In the genomic region with DNA sequence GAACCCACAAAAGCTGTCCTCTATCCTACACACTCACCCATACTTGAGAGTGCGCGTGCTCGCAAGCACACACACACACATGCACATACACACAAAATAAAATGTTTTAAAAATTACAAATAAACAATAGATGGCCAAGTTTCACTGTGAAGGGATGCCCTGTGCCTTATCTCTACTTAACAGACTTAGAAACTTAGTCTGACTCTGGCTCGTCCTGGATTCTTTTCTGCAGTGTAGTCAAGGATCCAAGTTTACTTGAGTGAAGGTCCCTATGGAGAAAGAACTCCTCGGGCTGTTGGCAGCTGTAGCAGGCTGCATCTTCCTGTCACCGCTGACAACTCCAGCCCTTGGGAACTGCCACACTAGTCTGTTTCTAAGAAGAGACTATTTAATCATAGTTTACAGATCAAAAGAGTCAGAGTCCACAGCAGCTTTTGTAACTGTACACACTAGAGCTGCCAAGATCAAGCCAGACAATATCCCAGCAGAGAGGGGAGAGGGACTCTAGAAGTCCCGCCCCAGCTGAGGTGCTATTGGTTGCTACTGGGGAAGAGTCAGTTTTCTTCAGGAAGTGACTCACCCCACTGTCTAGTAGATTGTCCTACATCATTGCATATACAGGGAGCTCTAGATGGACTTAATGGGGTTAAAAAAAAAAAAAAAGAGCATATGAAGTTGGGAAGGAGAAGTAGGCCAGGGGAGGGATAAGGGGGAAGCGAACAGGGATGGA, we compare ENCODE assay signal across 8 mouse cellular contexts. TPM values are rescaled to one million over a fixed set of nuclear protein-coding genes. Genes with fewer than 3 reads are reported as not detected.
DNase-seq lines count a peak whose midpoint lies in the region; ATAC-seq lines count a peak whose summit lies in the region.

No protein-coding gene starts in this region.

- no peak overlapping the region for H3K27ac ChIP-seq in heart, embryonic 12.5 days (ENCODE audit: poor library complexity, severe bottlenecking)
- no peak overlapping the region for H3K27ac ChIP-seq in forebrain, embryonic 15.5 days (replicated peaks)

- 73% methylated on average over 8 of the region's 8 CpGs for WGBS in heart, embryonic 12.5 days
- 83% methylated on average over 8 of the region's 8 CpGs for WGBS in forebrain, embryonic 15.5 days

- no peak overlapping the region for H3K4me3 ChIP-seq in heart, embryonic 12.5 days
- no peak overlapping the region for H3K4me3 ChIP-seq in forebrain, embryonic 15.5 days

- no peaks in the 10 kb centered on the region for H3K36me3 ChIP-seq in heart, embryonic 12.5 days
- no peaks in the 10 kb centered on the region for H3K36me3 ChIP-seq in splenic B cell, adult 2 months (ENCODE audit: control insufficient read depth, insufficient read depth, low read length, poor library complexity, severe bottlenecking)
- H3K36me3 ChIP-seq in forebrain, embryonic 15.5 days = no peaks in the 10 kb centered on the region

- H3K9me3 ChIP-seq in heart, embryonic 12.5 days (replicated peaks) = no peaks in the 10 kb centered on the region
- H3K9me3 ChIP-seq in forebrain, embryonic 15.5 days = no peaks in the 10 kb centered on the region

- no peaks in the 10 kb centered on the region for H3K27me3 ChIP-seq in heart, embryonic 12.5 days (replicated peaks)
- no peaks in the 10 kb centered on the region for H3K27me3 ChIP-seq in splenic B cell, adult 2 months (ENCODE audit: control insufficient read depth, insufficient read depth, low read length, poor library complexity, severe bottlenecking)
- H3K27me3 ChIP-seq in forebrain, embryonic 15.5 days = no peaks in the 10 kb centered on the region

- H3K4me1 ChIP-seq in heart, embryonic 12.5 days (replicated peaks) = no peaks in the 10 kb centered on the region
- H3K4me1 ChIP-seq in forebrain, embryonic 15.5 days = no peaks in the 10 kb centered on the region

- no peak overlapping the region for H3K9ac ChIP-seq in heart, embryonic 12.5 days
- no peak overlapping the region for H3K9ac ChIP-seq in forebrain, embryonic 15.5 days (replicated peaks)

- H3K4me2 ChIP-seq in heart, embryonic 12.5 days = no peak overlapping the region
- H3K4me2 ChIP-seq in forebrain, embryonic 15.5 days (replicated peaks) = no peak overlapping the region

- peak; percentile 16 for DNase-seq in kidney, adult 18-20 months
- no peak for DNase-seq in kidney, adult 11 months
- peak; percentile 80 for DNase-seq in adrenal gland, postnatal 14 days
- peak; percentile 61 to 72 for DNase-seq in kidney, postnatal 4 days
- peak; percentile 24 for DNase-seq in splenic B cell, adult 2 months (ENCODE audit: low read depth, low spot score)
- DNase-seq in frontal cortex, postnatal 10 days (ENCODE audit: low spot score in 2 of 2) = no peak

- peak; percentile 53; the same call in 1 of the 2 replicates for ATAC-seq in heart, embryonic 12.5 days (ENCODE audit: insufficient number of reproducible peaks, low FRiP score)
- ATAC-seq in forebrain, embryonic 15.5 days (replicated peaks) = no peak

RNA-seq across cellular contexts. Expression of a gene that starts 10.1 kb away (rescaled TPM):
- total RNA-seq in adrenal gland, postnatal 14 days (2021) = 55.2 and 58.2 TPM in 2 replicates
- polyA plus RNA-seq in heart, embryonic 12.5 days (2016; fragmentation: Nextera tagmentation; extraction: Ambion mirVana) = 23.5 and 24.3 TPM in 2 replicates
- polyA plus RNA-seq in forebrain, embryonic 15.5 days (2015; fragmentation: Nextera tagmentation; extraction: Ambion mirVana) = 28.8 and 32.8 TPM in 2 replicates

Comparison
In these comparisons a context has a peak if more than half of its experiments do, and no peak if none do; other contexts are left out.
1. DNase-seq: peak in kidney, adult 18-20 months (single experiment), adrenal gland, postnatal 14 days (single experiment), kidney, postnatal 4 days (2 of 2) and splenic B cell, adult 2 months (single experiment); none in kidney, adult 11 months (single experiment) and frontal cortex, postnatal 10 days (0 of 2).